Mouse (Mus musculus) limb, embryonic 14.5 days (tissue): ENCODE results near the gene Ppif. TPM values are rescaled to one million over a fixed set of nuclear protein-coding genes. Genes with fewer than 3 reads are reported as not detected.

Experiments used
- ATAC-seq: fragments of 200-750 bp; cut with Nextera tagmentation; 2 replicates; pipeline ENCODE4 v1.8.0; 2017; ENCODE audit warnings: low read depth, moderate number of reproducible peaks, moderate TSS enrichment; ENCODE audit not compliant: low FRiP score
- DNase-seq: peaks from one replicate; pipeline ENCODE4 v3.0.0-alpha.2; 2015; ENCODE audit warnings: low spot score
- H3K27ac ChIP-seq: fragments of 300-500 bp; sonication (generic); replicated peaks from 2 replicates; pipeline ENCODE4 v1.5.1; 2014; ENCODE audit warnings: low read depth, mild to moderate bottlenecking, low read length, moderate library complexity, mixed read lengths
- H3K27me3 ChIP-seq: fragments of 300-500 bp; sonication (generic); 2 replicates; pipeline ENCODE4 v1.6.1; 2014; ENCODE audit warnings: low read length, mixed read lengths; ENCODE audit not compliant: control insufficient read depth, insufficient read depth
- H3K36me3 ChIP-seq: fragments of 300-500 bp; sonication (generic); 2 replicates; pipeline ENCODE4 v1.6.1; 2014; ENCODE audit warnings: mild to moderate bottlenecking, low read length, moderate library complexity, mixed read lengths; ENCODE audit not compliant: control insufficient read depth, insufficient read depth
- H3K4me1 ChIP-seq: fragments of 300-500 bp; sonication (generic); 2 replicates; pipeline ENCODE4 v1.6.1; 2014; ENCODE audit warnings: antibody characterized with exemption, low read length, mixed read lengths; ENCODE audit not compliant: control insufficient read depth, insufficient read depth
- H3K4me2 ChIP-seq: fragments of 300-500 bp; sonication (generic); replicated peaks from 2 replicates; pipeline ENCODE4 v1.6.1; 2014; ENCODE audit warnings: low read depth, mild to moderate bottlenecking, low read length, moderate library complexity; ENCODE audit not compliant: severe bottlenecking
- H3K4me3 ChIP-seq: fragments of 300-500 bp; sonication (generic); replicated peaks from 2 replicates; pipeline ENCODE4 v1.5.1; 2014; ENCODE audit warnings: low read length
- H3K9ac ChIP-seq: fragments of 300-500 bp; sonication (generic); 2 replicates; pipeline ENCODE4 v1.6.1; 2014; ENCODE audit warnings: mild to moderate bottlenecking, low read depth, low read length, moderate library complexity; ENCODE audit not compliant: severe bottlenecking
- H3K9me3 ChIP-seq: fragments of 300-500 bp; sonication (generic); 2 replicates; pipeline ENCODE4 v1.6.1; 2016; ENCODE audit warnings: low read length; ENCODE audit not compliant: control insufficient read depth
- POLR2A ChIP-seq: fragments of 200-500 bp; IDR thresholded peaks from 2 replicates; pipeline ENCODE4 v1.8.0; 2012; ENCODE audit warnings: inconsistent platforms, mild to moderate bottlenecking, moderate library complexity, borderline replicate concordance; ENCODE audit not compliant: insufficient read depth, insufficient read length; ENCODE audit errors: extremely low read depth
- WGBS: fragments of 180-500 bp; shearing (Covaris S2); extraction: QIAGEN DNeasy Blood & Tissue Kit; methylation state at CpG from one replicate; pipeline ENCODE4 v1.1.7; 2014; 5-methylcytosine and 5-hydroxymethylcytosine counted together
- polyA plus RNA-seq, 2 experiments: library from polyadenylated mRNA; depleted of rRNA in 1 of 2; stranded (reverse) in 1 of 2; unstranded in 1 of 2; fragments of >200 nt; fragmentation: Nextera tagmentation in 1 of 2; extraction: Ambion mirVana in 1 of 2; gene quantifications; 2 replicates each; pipeline versions ENCODE4 v1.2.1 to v1.2.3; 2012 to 2014

The Ppif gene
- polyA plus RNA-seq, 2 experiments, result 28.9 to 67.1 TPM

- no peak overlapping the region for H3K27ac ChIP-seq
- no peak for DNase-seq
Measured at GRCm38 (mm10) chr14:25710681-25711080, 16.7 kb downstream of the Ppif start.

DNA sequence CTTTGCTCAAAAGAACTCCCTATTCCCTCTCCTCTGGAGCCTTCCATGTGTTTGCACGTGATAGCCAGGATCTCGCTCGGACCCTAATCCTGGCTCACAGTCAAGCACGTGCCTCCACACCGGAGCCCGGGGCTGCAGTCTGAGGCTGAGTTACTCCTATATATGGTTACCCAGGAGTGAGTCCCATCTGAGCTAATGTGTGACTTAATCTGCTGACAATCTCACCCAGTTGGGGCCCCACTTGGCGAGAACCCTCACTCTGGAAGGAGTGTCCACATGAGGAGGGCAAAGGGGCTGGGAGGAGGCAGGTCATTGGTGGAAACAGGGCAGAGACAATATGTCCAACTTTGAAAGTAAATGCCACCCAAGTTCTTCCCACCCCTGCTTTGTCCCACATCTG, 17.2 kb downstream of the Ppif start:
- H3K36me3 ChIP-seq, result peaks cover 28% of the 10 kb centered on the region
- peaks cover 28% of the 10 kb centered on the region for H3K4me1 ChIP-seq
- no peaks in the 10 kb centered on the region for H3K9me3 ChIP-seq
- H3K27me3 ChIP-seq, result no peaks in the 10 kb centered on the region
- H3K9ac ChIP-seq, result no peak overlapping the region; the same call in 1 of the 2 replicates
- TF ChIP-seq POLR2A, result no peak
- H3K4me2 ChIP-seq, result no peak overlapping the region
- DNase-seq, result no peak
- H3K4me3 ChIP-seq, result no peak overlapping the region
- no peak overlapping the region for H3K27ac ChIP-seq
- WGBS, result 44% methylated on average over 7 of the region's 7 CpGs
- peak; percentile 24; the same call in 1 of the 2 replicates for ATAC-seq

More at GRCm38 (mm10) chr14:25710681-25711080, 16.7 kb downstream of the Ppif start:
- Histone ChIP-seq H3K9me3 (no peaks in the 10 kb centered on the region), H3K4me1 (peaks cover 28% of the 10 kb centered on the region), H3K36me3 (peaks cover 24% of the 10 kb centered on the region), H3K27me3 (no peaks in the 10 kb centered on the region), H3K9ac (no peak overlapping the region), H3K4me2 (no peak overlapping the region), H3K4me3 (no peak overlapping the region)
- WGBS, result 46% methylated on average over 4 of the region's 4 CpGs
- TF ChIP-seq POLR2A, result no peak
- ATAC-seq, result no peak

DNA sequence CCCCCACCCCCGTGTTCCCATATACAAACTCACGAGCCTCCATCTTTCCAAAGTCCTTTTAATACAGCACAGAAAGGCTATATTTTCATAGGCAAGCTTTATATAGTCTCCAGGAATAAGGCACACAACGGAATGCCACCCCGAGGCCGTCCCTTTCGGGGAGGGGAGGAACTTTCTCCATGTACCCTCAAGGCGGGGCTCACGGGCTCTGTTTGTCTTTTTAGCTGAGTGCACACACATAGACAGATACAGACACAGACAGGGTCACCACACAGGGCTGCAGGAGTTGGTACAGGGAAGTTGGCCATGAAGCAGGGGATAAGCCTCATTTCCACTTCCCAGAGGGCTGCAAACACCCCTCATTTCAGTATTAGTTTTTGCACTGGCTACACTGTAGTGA, 17.6 kb downstream of the Ppif start:
- no peak for ATAC-seq
- TF ChIP-seq POLR2A, result no peak
- Histone ChIP-seq H3K4me1 (peaks cover 28% of the 10 kb centered on the region), H3K4me2 (no peak overlapping the region), H3K27me3 (no peaks in the 10 kb centered on the region), H3K36me3 (peaks cover 32% of the 10 kb centered on the region), H3K27ac (0 out of 2 replicates have a peak overlapping the region, but pooled peaks have one; percentile 13), H3K4me3 (no peak overlapping the region), H3K9ac (no peak overlapping the region; the same call in 1 of the 2 replicates), H3K9me3 (no peaks in the 10 kb centered on the region)
- no peak for DNase-seq
- 41% methylated on average over 8 of the region's 8 CpGs for WGBS

GRCm38 (mm10) chr14:25713443-25713842, 19.5 kb downstream of the Ppif start:
- no peaks in the 10 kb centered on the region for H3K27me3 ChIP-seq
- DNase-seq, result no peak
- peaks cover 30% of the 10 kb centered on the region for H3K4me1 ChIP-seq
- no peak overlapping the region for H3K9ac ChIP-seq
- ATAC-seq, result no peak
- H3K4me3 ChIP-seq, result no peak overlapping the region
- H3K27ac ChIP-seq, result no peak overlapping the region
- TF ChIP-seq POLR2A, result no peak
- WGBS, result 21% methylated on average over 4 of the region's 4 CpGs
- H3K36me3 ChIP-seq, result peaks cover 44% of the 10 kb centered on the region
- H3K4me2 ChIP-seq, result no peak overlapping the region
- H3K9me3 ChIP-seq, result no peaks in the 10 kb centered on the region

DNA sequence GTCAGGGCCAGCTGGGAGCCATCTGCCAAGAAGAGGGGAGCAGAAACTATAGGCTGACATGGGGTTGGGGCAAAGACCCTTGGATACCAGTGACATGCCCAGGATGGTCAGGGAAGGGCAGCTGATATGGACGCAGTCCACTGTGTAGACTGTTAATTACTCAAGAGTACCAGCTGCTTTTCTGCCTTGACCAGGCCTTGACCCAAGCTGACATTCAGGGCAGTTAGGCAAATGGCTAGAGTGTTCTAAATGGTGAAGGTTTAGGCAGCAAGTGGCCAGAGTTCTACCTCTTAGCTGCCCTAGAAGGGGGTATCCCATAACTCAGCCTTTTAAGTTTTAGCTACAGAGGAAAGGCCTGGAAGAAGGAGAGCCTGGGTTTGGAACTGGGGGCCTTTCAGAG, 22.6 kb downstream of the Ppif start:
- H3K4me1 ChIP-seq, result peaks cover 20% of the 10 kb centered on the region
- TF ChIP-seq POLR2A, result no peak
- no peak overlapping the region for H3K9ac ChIP-seq
- H3K4me3 ChIP-seq, result no peak overlapping the region
- no peaks in the 10 kb centered on the region for H3K9me3 ChIP-seq
- H3K27ac ChIP-seq, result no peak overlapping the region
- no peaks in the 10 kb centered on the region for H3K27me3 ChIP-seq
- H3K36me3 ChIP-seq, result peaks cover 67% of the 10 kb centered on the region
- ATAC-seq (no peak), DNase-seq (no peak)
- no peak overlapping the region for H3K4me2 ChIP-seq
- 93% methylated on average over 1 of the region's 1 CpGs for WGBS

DNA sequence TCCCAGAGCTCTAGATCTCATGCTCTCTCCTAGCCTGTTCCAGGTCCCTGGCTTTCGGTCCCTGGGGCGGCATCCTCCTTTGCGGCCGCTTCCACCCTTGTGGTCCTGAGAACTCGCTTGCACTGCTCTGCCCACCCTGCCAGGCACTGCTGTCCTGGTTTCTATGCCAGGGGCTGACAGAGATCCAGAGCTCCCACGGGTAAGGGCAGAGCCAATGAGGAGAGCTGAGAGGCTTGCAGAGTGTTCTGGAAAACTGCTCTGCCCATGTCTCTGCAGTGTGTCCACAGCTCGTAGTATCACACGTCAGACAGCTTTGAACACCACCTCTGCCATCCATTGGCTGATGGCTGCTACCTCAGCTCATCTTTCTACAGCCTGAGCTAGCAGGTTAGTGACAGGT, 23.8 kb downstream of the Ppif start:
- H3K4me1 ChIP-seq, result peaks cover 16% of the 10 kb centered on the region
- DNase-seq (no peak), ATAC-seq (no peak)
- TF ChIP-seq POLR2A, result no peak
- H3K36me3 ChIP-seq, result peaks cover 61% of the 10 kb centered on the region
- H3K27me3 ChIP-seq, result no peaks in the 10 kb centered on the region
- 84% methylated on average over 8 of the region's 8 CpGs for WGBS
- H3K9ac ChIP-seq, result no peak overlapping the region
- H3K27ac ChIP-seq, result no peak overlapping the region
- no peak overlapping the region for H3K4me3 ChIP-seq
- no peak overlapping the region for H3K4me2 ChIP-seq
- no peaks in the 10 kb centered on the region for H3K9me3 ChIP-seq
